Mouse (Mus musculus) spleen, adult 10 weeks (tissue): ENCODE measurements around the gene Wdr77. TPM values are rescaled to one million over a fixed set of nuclear protein-coding genes. Genes with fewer than 3 reads are reported as not detected.

Source experiments
- polyA plus RNA-seq: library from polyadenylated mRNA; stranded (reverse); fragments of 350-450 nt; fragmentation: Illumina TruSeq; extraction: RNeasy Lipid Tissue Mini Kit (QIAGEN cat#74804); gene quantifications from one replicate; pipeline ENCODE4 v1.2.3, GENCODE M21; 2015; ENCODE audit warnings: low replicate concordance; ENCODE audit not compliant: insufficient read depth

Wdr77 gene
- polyA plus RNA-seq: 62.0 TPM

GRCm38 (mm10) chr3:105958974-105959580, at the start of gene Wdr77:
Gene Wdr77 (plus strand): TSS chr3:105959369.

GRCm38 (mm10) chr3:105932240-105933071, 26.7 kb upstream of the Wdr77 start, which contains the start of gene I830077J02Rik:
Gene I830077J02Rik (minus strand): TSS chr3:105932664.

GRCm38 (mm10) chr3:105959999-105960398, 830 bp downstream of the Wdr77 start, which contains the start of gene Atp5f1:
Gene Atp5f1 (minus strand): TSS chr3:105960099.

GRCm38 (mm10) chr3:105973411-105973810, 14.2 kb downstream of the Wdr77 start, which contains the start of gene Ovgp1:
Gene Ovgp1 (plus strand): TSS chr3:105973711.

GRCm38 (mm10) chr3:106014546-106014945, 55.4 kb downstream of the Wdr77 start, which contains the start of gene Pifo:
Gene Pifo (minus strand): TSS chr3:106014646.

Other genes with a start within 250 kb of the Wdr77 start
- gene Rap1a, start 158.0 kb upstream of the Wdr77 start, polyA plus RNA-seq: 412 TPM
- gene Adora3, start 88.5 kb upstream of the Wdr77 start, polyA plus RNA-seq: 2.4 TPM
- not detected for gene Tmigd3, start 88.5 kb upstream of the Wdr77 start, polyA plus RNA-seq
- 69.2 TPM for gene I830077J02Rik, start 26.7 kb upstream of the Wdr77 start, polyA plus RNA-seq
- 294 TPM for gene Atp5f1, start 730 bp downstream of the Wdr77 start, polyA plus RNA-seq
- 9.7 TPM for gene Ovgp1, start 14.3 kb downstream of the Wdr77 start, polyA plus RNA-seq
- 1.7 TPM for gene Pifo, start 55.3 kb downstream of the Wdr77 start, polyA plus RNA-seq
- gene Chil5, start 73.4 kb downstream of the Wdr77 start, polyA plus RNA-seq: 5.2 TPM
- gene Chia1, start 153.9 kb downstream of the Wdr77 start, polyA plus RNA-seq: 0.14 TPM
- gene Chil3, start 208.2 kb downstream of the Wdr77 start, polyA plus RNA-seq: 58.5 TPM